Mouse (Mus musculus) kidney, adult 2 months (tissue): Measurements from ENCODE around the gene Ndufb10.

Source experiments
- CTCF ChIP-seq: fragments of 200-500 bp; conservative IDR thresholded peaks from 2 replicates; pipeline ENCODE4 v1.5.1; 2011; ENCODE audit warnings: low read depth, mild to moderate bottlenecking, control low read depth, low read length, moderate library complexity, mixed read lengths; ENCODE audit not compliant: insufficient read depth, insufficient read length
- POLR2A ChIP-seq: fragments of 200-500 bp; IDR thresholded peaks from one replicate; pipeline ENCODE4 v1.6.1; 2011; ENCODE audit warnings: low read depth, low read length, control low read depth

DNA sequence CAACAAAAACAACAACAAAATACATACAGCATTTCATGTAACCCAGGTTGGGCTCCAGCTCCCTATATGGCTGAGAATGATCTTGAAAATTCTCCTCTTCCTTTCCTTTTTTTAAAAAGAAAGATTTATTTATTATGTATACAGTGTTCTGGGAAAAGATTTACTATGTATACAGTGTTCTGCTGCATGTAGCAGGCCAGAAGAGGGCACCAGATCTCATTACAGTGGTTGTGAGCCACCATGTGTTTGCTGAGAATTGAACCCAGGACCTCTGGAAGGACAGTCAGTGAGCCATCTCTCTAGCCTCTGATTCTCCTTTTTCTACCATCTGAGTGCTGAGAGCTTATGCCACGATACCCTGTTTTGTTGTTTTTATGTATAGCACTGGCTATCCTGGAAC lies 10.2 kb upstream of the Ndufb10 start:
- TF ChIP-seq CTCF = no peak
- TF ChIP-seq POLR2A = no peak
